Mouse (Mus musculus): ENCODE results near the gene Rbm44.
A peak's percentile ranks its signal among the peaks of the same experiment; 100 is the strongest.

Gene Rbm44

GRCm38 (mm10) chr1:91144813-91145212, at the start of gene Rbm44:
Gene Rbm44, plus strand, starts transcription at chr1:91145089.
- DNase-seq = peak; percentile 60

GRCm38 (mm10) chr1:91095258-91095657, 49.6 kb upstream of the Rbm44 start:
- no peak for DNase-seq

GRCm38 (mm10) chr1:91095853-91096252, 49.0 kb upstream of the Rbm44 start:
- no peak for DNase-seq

- no peak for DNase-seq
Measured at GRCm38 (mm10) chr1:91096490-91096889, 48.4 kb upstream of the Rbm44 start.

- no peak for DNase-seq
Measured at GRCm38 (mm10) chr1:91097283-91097834, 47.5 kb upstream of the Rbm44 start.

GRCm38 (mm10) chr1:91098887-91099286, 46.0 kb upstream of the Rbm44 start:
- peak; percentile 62 for DNase-seq

- DNase-seq = no peak
Measured at GRCm38 (mm10) chr1:91101709-91102440, 43.0 kb upstream of the Rbm44 start.

GRCm38 (mm10) chr1:91103366-91103983, 41.4 kb upstream of the Rbm44 start:
- no peak for DNase-seq

- DNase-seq = no peak
Measured at GRCm38 (mm10) chr1:91107548-91107947, 37.3 kb upstream of the Rbm44 start.

- DNase-seq = no peak
Measured at GRCm38 (mm10) chr1:91109302-91109701, 35.6 kb upstream of the Rbm44 start.

GRCm38 (mm10) chr1:91112171-91112570, 32.7 kb upstream of the Rbm44 start:
- DNase-seq = no peak

GRCm38 (mm10) chr1:91112606-91113005, 32.3 kb upstream of the Rbm44 start:
- no peak for DNase-seq

GRCm38 (mm10) chr1:91122121-91122520, 22.8 kb upstream of the Rbm44 start:
- no peak for DNase-seq

GRCm38 (mm10) chr1:91123004-91123403, 21.9 kb upstream of the Rbm44 start:
- no peak for DNase-seq

GRCm38 (mm10) chr1:91123466-91123865, 21.4 kb upstream of the Rbm44 start:
- DNase-seq = no peak

- no peak for DNase-seq
Measured at GRCm38 (mm10) chr1:91128849-91129248, 16.0 kb upstream of the Rbm44 start.

- DNase-seq = no peak
Measured at GRCm38 (mm10) chr1:91137036-91137435, 7.9 kb upstream of the Rbm44 start.

GRCm38 (mm10) chr1:91151509-91151908, 6.6 kb downstream of the Rbm44 start:
- no peak for DNase-seq

- DNase-seq = no peak
Measured at GRCm38 (mm10) chr1:91166798-91167197, 21.9 kb downstream of the Rbm44 start.

GRCm38 (mm10) chr1:91169157-91169556, 24.3 kb downstream of the Rbm44 start:
- DNase-seq = no peak

- no peak for DNase-seq
Measured at GRCm38 (mm10) chr1:91174796-91175195, 29.9 kb downstream of the Rbm44 start.

- DNase-seq = no peak
Measured at GRCm38 (mm10) chr1:91176026-91176425, 31.1 kb downstream of the Rbm44 start.

GRCm38 (mm10) chr1:91176871-91177270, 32.0 kb downstream of the Rbm44 start:
- DNase-seq = no peak

- DNase-seq = peak; percentile 58
Measured at GRCm38 (mm10) chr1:91179086-91179485, 34.2 kb downstream of the Rbm44 start.
